Mouse (Mus musculus) spleen, adult 2 months (tissue): ENCODE data around the gene Kcng1. TPM values are rescaled to one million over a fixed set of nuclear protein-coding genes. Genes with fewer than 3 reads are reported as not detected.

Source experiments
- DNase-seq, 2 experiments: peaks; one replicate each; pipeline versions ENCODE4 v3.0.0 to v3.0.0-alpha.2; 2012 to 2021; ENCODE audit warnings: low spot score in 2 of 2, low read depth in 1 of 2
- H3K27ac ChIP-seq: fragments of 200-500 bp; 2 replicates; pipeline ENCODE4 v1.5.1; 2012; ENCODE audit warnings: low read length, inconsistent platforms; ENCODE audit not compliant: insufficient read depth
- H3K27me3 ChIP-seq: fragments of 200-500 bp; 2 replicates; pipeline ENCODE4 v1.6.1; 2012; ENCODE audit warnings: mild to moderate bottlenecking, moderate library complexity, low read length, inconsistent platforms; ENCODE audit not compliant: control insufficient read depth, insufficient read depth
- H3K36me3 ChIP-seq: fragments of 200-500 bp; 2 replicates; pipeline ENCODE4 v1.6.1; 2012; ENCODE audit warnings: mild to moderate bottlenecking, low read length, inconsistent platforms; ENCODE audit not compliant: control insufficient read depth, insufficient read depth
- H3K4me1 ChIP-seq: fragments of 200-500 bp; 2 replicates; pipeline ENCODE4 v1.6.1; 2011; ENCODE audit warnings: inconsistent platforms; ENCODE audit not compliant: control insufficient read depth, insufficient read depth, insufficient read length
- H3K4me3 ChIP-seq: fragments of 200-500 bp; 2 replicates; pipeline ENCODE4 v1.5.1; 2011; ENCODE audit warnings: mild to moderate bottlenecking, inconsistent platforms; ENCODE audit not compliant: insufficient read depth, insufficient read length; ENCODE audit errors: extremely low read depth
- CTCF ChIP-seq: fragments of 200-500 bp; IDR thresholded peaks from 2 replicates; pipeline ENCODE4 v1.5.1; 2011; ENCODE audit warnings: mild to moderate bottlenecking, inconsistent platforms; ENCODE audit not compliant: insufficient read depth, insufficient read length, insufficient replicate concordance; ENCODE audit errors: extremely low read depth
- POLR2A ChIP-seq: fragments of 200-500 bp; IDR thresholded peaks from 2 replicates; pipeline ENCODE4 v1.6.1; 2011; ENCODE audit warnings: low read depth, low read length, inconsistent platforms
- WGBS: fragments of 180-500 bp; shearing (Covaris S2); methylation state at CpG from one replicate; pipeline ENCODE4 v1.1.7; 2018; 5-methylcytosine and 5-hydroxymethylcytosine counted together
- polyA plus RNA-seq: library from polyadenylated mRNA; depleted of rRNA; stranded (reverse); fragments of >200 nt; gene quantifications from 2 replicates; pipeline ENCODE4 v1.2.3, GENCODE M21; 2012

The Kcng1 gene
- polyA plus RNA-seq, 1 experiment = 0.04 TPM

GRCm38 (mm10) chr2:168260900-168261299 lies 20.6 kb downstream of the Kcng1 start:
- 89% methylated on average over 10 of the region's 10 CpGs for WGBS
- no peak overlapping the region for H3K4me3 ChIP-seq
- DNase-seq = no peak

GRCm38 (mm10) chr2:168260124-168260523 lies 21.4 kb downstream of the Kcng1 start:
- DNase-seq = no peak
- TF ChIP-seq POLR2A (no peak), CTCF (no peak)
- Histone ChIP-seq H3K36me3 (no peaks in the 10 kb centered on the region), H3K27me3 (no peaks in the 10 kb centered on the region), H3K27ac (no peak overlapping the region), H3K4me1 (peaks cover 3% of the 10 kb centered on the region; the same call in 1 of the 2 replicates), H3K4me3 (no peak overlapping the region)
- 57% methylated on average over 3 of the region's 3 CpGs for WGBS

More at GRCm38 (mm10) chr2:168260900-168261299, 20.6 kb downstream of the Kcng1 start:
- peaks cover 3% of the 10 kb centered on the region; the same call in 1 of the 2 replicates for H3K4me1 ChIP-seq
- no peak overlapping the region for H3K27ac ChIP-seq
- TF ChIP-seq CTCF (no peak), POLR2A (no peak)
- H3K27me3 ChIP-seq = no peaks in the 10 kb centered on the region
- H3K36me3 ChIP-seq = no peaks in the 10 kb centered on the region

GRCm38 (mm10) chr2:168259046-168259445 lies 22.5 kb downstream of the Kcng1 start:
- TF ChIP-seq POLR2A = no peak
- no peak for TF ChIP-seq CTCF
- WGBS = 91% methylated on average over 8 of the region's 8 CpGs

GRCm38 (mm10) chr2:168257188-168257587 lies 24.3 kb downstream of the Kcng1 start:
- Histone ChIP-seq H3K36me3 (no peaks in the 10 kb centered on the region), H3K4me3 (peak overlapping the region; percentile 33; the same call in 1 of the 2 replicates), H3K27me3 (no peaks in the 10 kb centered on the region), H3K4me1 (peaks cover 11% of the 10 kb centered on the region; the same call in 1 of the 2 replicates), H3K27ac (peak overlapping the region; percentile 68)
- TF ChIP-seq CTCF = no peak
- TF ChIP-seq POLR2A = no peak
- DNase-seq = peak; percentile 45 to 50
- 29% methylated on average over 4 of the region's 4 CpGs for WGBS

More at GRCm38 (mm10) chr2:168259046-168259445, 22.5 kb downstream of the Kcng1 start:
- no peaks in the 10 kb centered on the region for H3K27me3 ChIP-seq
- H3K27ac ChIP-seq = no peak overlapping the region
- no peak for DNase-seq
- peaks cover 8% of the 10 kb centered on the region; the same call in 1 of the 2 replicates for H3K4me1 ChIP-seq
- no peak overlapping the region for H3K4me3 ChIP-seq
- H3K36me3 ChIP-seq = no peaks in the 10 kb centered on the region

- H3K27ac ChIP-seq = no peak overlapping the region
- peaks cover 11% of the 10 kb centered on the region; the same call in 1 of the 2 replicates for H3K4me1 ChIP-seq
- no peaks in the 10 kb centered on the region for H3K27me3 ChIP-seq
- no peak for TF ChIP-seq POLR2A
- TF ChIP-seq CTCF = no peak
- no peak for DNase-seq
- H3K4me3 ChIP-seq = no peak overlapping the region
- H3K36me3 ChIP-seq = no peaks in the 10 kb centered on the region
- WGBS = 71% methylated on average over 3 of the region's 3 CpGs
Measured at GRCm38 (mm10) chr2:168256506-168256905, 25.0 kb downstream of the Kcng1 start.

GRCm38 (mm10) chr2:168253822-168254221 lies 27.7 kb downstream of the Kcng1 start:
- Histone ChIP-seq H3K36me3 (no peaks in the 10 kb centered on the region), H3K4me3 (no peak overlapping the region), H3K27me3 (no peaks in the 10 kb centered on the region), H3K4me1 (peaks cover 11% of the 10 kb centered on the region; the same call in 1 of the 2 replicates), H3K27ac (no peak overlapping the region)
- DNase-seq = no peak
- TF ChIP-seq POLR2A (no peak), CTCF (no peak)
- WGBS = 54% methylated on average over 7 of the region's 7 CpGs

- Histone ChIP-seq H3K4me1 (peaks cover 11% of the 10 kb centered on the region; the same call in 1 of the 2 replicates), H3K36me3 (no peaks in the 10 kb centered on the region), H3K4me3 (no peak overlapping the region), H3K27me3 (no peaks in the 10 kb centered on the region), H3K27ac (no peak overlapping the region)
- TF ChIP-seq CTCF = no peak
- peak in 1 of 2 experiments; percentile 20 for DNase-seq
- 40% methylated on average over 16 of the region's 16 CpGs for WGBS
Measured at GRCm38 (mm10) chr2:168252639-168253292, 28.8 kb downstream of the Kcng1 start.
